Mouse (Mus musculus) telencephalon, adult 2 months (tissue): ENCODE measurements around the gene Neb.
A peak's percentile ranks its signal among the peaks of the same experiment; 100 is the strongest.

Experiments used
- DNase-seq: peaks from one replicate; pipeline ENCODE4 v3.0.0-alpha.2; 2011; ENCODE audit warnings: low read depth, low spot score

Gene Neb

DNA sequence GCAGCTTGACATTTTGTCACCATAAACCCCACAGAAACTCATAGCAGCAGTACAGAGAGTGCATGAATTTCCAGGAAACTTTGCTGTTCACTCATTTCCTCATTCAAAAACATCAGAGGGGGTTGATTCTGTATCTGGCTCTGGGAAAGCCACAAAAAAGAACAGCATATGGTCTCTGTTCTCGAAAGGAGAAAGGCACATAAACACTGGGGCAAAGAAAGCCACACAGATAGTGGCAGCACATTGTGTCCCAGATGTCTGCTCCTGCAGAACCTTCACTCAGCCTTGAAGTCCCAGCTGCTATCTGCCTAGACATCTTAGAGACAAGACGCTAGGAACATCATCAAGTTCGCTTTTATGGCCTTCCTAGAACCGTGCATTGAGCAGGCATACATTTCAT, 67.5 kb downstream of the Neb start:
- DNase-seq, result peak; percentile 38

DNA sequence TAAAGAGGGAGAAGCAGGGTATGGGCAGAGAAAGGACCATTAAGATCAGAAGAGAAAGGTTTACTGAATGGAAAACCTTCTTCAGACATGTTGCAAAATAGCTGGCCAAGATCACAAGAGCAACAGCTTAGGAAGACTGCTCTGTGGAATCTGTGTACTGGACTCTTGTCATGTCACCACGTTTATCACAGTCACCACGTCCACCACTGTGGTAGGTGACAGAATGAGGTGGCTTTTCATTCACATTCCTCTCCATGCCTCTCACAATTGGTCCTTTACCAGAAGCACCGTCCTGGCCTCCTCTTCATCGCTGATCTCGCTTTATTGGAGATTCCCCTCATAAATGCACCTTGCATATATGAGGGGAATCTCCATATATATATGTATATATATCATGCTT, 71.6 kb downstream of the Neb start:
- no peak for DNase-seq

DNA sequence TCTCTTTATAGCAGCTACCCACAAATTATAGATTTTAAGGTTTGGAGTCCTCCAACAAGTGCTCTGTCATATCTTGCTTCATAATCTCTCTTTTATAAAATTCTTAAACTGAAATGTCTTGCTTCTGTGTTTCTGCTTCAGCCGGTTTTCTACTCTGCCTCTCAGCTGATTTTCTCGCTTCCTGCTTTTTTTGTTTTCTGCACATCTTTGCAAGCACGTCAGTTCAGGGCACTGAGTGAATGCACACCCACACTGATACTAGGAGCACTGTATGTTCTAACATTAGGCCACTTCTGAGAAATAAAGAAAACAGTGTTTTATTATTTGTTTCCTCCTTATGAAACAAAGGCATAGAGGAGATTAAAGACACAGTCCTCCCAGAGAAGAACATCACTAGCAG, 73.7 kb downstream of the Neb start:
- no peak for DNase-seq

DNA sequence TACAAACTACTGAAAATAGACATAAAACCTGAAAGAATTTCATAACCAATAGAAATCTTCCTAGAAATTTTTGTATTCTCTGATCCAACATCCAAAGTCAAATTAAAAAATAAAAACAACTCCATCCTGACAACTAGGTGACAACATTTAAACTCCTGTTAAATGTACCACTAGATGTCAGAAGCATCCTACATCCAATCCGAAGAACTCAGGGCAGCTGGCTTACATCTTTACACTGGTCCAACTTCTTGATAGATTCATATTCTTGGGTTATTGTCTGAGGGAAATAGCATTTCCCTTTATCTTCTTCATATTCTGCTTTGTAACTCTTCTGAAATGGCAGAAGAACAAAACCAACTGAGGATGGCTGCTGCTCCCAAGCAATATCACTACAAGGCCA, 74.9 kb downstream of the Neb start:
- DNase-seq, result peak; percentile 22

DNA sequence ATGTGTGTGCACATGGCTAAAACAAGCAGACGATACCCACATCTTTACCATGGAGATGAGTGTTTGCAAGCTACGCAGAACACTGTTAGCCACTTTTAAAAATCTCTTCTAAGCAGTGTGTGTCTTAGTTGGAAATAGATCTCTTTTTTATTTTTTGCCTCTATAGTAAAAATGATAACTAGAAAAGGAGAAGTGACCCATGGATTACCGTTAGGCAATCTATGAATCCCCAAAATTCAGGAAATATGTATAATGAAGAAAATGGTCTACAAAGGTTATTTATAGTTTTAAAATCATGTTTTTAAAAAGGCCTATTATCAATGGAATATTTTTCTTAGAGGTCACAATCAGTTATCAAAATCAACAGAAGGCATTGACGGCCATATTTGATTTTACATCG, 80.3 kb downstream of the Neb start:
- DNase-seq, result no peak

DNA sequence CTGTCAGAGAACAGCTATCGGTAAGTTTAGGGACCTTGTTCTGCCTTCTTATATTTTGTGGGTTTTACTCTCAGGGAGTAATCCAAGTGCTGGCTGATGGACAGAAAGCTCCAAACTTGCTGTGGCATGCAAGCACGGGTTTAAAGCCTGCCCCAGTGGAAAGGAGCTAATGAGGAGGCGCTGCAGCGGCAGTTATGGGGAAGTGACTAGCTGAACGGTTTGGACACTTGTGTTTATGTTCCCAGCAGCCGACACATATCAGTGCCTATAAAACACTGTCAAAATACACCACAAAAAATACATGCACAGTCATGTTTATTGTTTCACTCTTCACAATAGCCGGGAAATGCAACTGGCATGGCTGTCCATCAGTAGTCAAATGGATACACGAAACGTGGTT, 81.5 kb downstream of the Neb start:
- DNase-seq, result no peak

DNA sequence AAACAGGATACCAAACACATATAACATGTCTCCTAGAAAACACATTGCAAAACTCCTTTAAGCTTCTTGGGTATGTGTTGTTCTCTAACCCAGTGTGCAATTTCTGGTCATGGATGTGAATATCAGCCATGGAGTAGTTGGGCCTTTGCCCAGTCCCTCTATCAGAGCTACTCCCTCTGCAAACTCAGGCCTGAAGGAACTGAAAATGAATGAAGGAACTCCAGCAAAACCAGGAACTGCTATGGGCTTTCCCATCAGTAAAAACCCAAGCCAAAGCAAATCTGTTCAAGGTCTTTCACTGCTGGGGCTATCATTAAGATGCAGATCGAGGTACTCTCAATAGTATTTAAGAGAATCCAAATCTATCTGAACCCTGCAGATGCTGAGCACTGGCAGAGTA, 90.8 kb downstream of the Neb start:
- no peak for DNase-seq

DNA sequence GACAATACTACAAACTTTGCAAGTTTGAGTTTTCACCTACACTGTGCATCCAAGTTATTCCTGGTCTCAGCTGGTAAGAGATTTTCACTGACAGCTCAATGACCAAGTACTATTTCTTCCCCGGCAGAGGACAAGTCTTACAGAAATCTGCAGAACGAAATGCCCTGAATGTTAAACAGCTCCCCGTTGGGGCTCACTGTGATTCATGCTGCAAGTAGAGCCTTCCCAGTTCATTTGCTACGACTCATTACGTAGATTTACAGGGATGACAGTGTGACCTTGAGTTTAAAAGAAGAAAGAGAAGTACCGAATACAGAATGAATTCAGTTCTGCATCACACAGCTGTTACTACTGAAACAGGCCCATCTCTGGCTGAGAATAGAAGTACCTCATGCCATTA, 91.9 kb downstream of the Neb start:
- DNase-seq, result no peak

DNA sequence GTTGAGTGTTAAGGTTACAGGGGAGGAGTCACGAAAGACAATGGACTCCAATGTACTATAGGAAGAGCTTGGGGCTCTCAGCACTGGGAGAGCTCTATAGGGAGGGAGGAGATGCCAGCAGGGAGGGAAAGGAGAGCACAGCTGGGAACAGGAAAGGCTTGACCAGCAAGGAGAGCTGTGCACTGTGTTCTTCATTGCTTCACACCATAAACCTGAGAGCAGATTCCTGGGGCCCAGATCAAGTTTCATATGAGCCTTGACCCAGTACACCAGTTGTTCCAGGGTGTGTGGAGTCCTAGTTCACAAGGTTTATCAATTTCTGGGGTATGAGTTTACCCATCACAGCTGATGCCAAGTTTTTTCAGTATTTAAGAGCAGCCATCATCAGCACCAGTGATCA, 106.1 kb downstream of the Neb start:
- DNase-seq, result no peak

DNA sequence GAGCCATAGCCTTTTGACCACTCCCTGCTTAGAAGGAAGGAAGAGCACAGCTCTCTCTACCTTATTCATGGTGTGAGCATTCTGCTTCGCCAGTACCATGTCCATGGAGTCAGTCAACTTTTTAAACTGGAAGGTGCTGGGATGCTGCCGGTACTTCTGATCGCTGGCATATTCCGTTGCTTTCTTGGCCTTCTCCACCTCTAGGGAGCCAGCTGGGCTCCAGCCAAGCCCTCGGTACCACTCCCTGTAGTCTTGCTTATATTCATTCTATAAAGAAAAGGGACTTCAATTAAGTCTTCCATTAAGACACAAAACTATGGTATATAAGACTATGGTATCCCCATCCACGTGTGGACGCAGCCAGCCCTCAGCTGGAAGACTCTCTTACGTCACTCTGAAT, 107.4 kb downstream of the Neb start:
- DNase-seq, result no peak

DNA sequence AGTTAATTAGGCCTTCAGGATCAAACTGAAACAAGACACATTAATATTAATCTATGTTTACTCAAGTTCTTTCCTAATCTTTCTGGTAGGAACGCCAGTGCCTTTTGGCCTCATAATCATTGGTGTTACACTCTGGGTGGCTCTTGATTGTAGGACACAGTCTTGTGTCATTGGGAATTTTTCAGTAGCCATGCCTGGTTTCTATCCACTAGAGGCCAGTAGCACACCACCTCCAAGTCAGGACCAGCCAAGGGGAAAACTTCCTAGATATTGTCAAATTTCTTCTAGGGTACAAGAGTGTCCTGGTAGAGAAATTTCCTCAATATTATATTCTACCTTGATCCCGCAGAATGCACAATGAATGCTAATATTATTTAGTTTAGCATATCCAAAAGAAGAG, 116.1 kb downstream of the Neb start:
- peak; percentile 19 for DNase-seq

DNA sequence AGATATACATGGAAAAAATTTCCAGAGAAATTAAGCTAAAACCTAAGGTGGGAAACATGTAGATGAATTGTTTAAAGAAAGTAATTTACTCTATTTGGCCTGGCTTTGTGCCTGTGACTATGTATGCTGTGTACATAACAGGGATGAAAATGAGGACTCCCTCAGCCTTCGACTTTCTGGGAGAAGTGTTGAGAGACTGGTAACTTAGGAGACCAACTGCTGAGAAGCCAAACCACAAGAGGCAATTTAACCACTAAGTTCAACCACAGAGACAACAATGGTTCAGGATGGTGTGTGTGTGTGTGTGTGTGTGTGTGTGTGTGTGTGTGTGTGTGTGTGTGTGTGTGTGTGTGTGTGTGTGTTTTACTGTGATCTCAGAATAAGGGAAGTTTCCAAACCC, 126.2 kb downstream of the Neb start:
- DNase-seq, result no peak

DNA sequence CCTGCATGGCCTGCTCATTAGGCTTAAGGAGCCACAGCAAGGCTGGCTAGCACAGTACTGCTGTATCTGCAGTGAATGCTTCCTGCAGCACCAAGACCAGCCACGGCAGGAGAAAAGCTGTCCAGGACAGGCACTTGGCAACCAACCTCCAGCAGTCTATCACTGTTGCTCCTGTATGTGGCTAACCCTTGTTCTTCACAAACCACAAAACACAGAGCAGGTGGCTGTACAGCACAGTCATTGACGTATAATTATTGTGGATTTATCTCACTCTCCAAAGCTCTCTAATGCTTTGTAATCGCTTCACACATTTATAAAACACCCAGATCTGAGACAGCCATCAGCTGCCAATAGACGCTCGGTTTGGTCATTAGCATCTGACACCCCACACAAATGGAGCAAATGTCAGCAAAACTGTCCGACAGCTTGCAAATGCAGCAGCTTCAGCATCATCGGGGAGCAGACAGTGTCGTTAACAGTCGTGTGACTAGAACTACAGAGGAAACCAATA, 129.9 kb downstream of the Neb start:
- DNase-seq, result no peak

DNA sequence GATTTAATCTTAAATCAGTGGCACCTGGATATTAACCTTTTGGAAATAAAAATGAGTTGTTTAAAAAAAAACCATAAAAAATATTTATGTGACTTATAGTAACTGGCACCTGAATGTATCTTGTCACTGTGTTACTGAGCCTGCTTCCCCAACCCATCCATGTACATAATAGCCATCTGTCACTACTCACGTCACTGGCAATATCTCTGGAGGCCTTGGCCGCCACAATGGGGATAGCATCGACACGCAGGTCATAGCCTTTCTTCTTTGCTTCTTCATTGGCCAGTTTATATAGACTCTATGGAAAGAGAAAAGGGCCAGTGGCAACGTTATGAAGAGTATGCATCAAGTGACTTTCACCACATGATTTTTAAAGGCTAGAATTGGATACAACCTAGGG, 133.2 kb downstream of the Neb start:
- DNase-seq, result no peak

DNA sequence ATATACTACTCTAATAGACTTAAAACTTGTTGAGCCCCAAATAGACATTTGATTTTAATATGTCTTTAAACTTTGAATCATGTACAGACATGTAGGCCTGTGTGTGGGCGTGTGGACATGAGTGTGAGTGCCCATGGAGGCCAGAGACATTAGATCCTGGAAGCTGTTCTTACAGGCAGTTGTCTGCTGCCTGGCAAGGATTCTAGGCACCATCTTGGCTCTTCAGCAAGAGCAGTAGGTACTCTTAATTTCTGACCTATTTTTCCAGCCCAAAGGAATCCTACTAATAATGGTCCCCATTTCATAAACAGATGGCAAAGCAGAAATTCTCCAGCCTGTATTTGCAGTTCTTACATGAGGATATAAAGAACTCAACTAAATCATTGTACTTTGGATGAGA, 135.6 kb downstream of the Neb start:
- DNase-seq, result no peak

DNA sequence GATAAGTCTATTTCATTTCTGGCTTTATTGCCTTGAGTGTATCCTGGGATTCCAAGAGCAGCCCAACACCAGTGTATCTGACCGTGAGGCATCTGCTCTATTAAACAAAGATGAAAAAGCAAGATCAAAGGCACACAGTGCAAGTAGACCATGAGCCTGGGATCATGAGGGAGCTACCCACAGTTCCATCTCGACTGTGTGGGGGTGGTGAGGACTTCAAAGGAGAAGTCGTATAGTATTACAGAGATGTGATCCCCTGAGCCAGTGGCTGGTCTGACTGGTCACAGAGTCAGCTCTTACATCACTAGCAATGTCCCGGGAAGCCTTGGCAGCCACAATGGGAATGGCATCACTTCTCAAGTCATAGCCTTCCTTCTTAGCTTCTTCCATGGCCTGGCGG, 140.4 kb downstream of the Neb start:
- DNase-seq, result no peak

DNA sequence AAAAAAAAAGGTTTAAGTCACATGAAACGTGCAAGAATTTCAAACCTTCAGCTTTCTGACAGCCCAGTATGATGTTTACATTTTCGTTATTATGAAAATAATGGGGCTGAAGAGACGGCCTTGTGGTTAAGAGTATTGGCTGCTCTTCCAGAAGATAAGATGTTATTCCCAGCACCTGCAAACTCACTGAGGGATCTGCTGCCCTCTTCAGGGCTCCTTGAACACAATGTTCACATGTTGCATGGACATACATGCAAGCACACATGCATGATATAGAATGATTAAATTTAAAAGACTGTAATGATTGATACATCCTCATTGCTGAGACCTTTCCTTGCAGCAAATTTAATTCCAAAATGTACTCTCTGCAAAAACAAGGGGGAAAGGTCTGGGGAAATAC, 150.7 kb downstream of the Neb start:
- DNase-seq, result no peak

DNA sequence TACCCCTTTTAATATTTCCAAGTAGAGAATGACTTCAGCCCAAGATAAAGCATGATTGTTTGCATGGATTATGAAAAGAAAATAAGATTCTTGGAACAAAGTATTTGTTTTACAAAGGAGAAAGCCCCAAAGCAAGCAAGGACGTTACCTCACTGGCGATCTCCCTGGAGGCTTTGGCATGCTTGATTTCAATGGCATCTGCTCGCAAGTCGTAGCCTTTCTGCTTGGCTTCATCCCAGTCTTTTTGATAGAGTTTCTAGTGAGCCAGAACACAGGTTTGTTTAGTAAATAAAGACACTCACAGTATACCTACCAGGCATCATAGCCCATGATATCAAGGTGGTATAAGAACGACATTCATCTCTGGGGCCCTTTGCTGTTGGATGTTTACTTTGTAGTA, 153.9 kb downstream of the Neb start:
- no peak for DNase-seq

DNA sequence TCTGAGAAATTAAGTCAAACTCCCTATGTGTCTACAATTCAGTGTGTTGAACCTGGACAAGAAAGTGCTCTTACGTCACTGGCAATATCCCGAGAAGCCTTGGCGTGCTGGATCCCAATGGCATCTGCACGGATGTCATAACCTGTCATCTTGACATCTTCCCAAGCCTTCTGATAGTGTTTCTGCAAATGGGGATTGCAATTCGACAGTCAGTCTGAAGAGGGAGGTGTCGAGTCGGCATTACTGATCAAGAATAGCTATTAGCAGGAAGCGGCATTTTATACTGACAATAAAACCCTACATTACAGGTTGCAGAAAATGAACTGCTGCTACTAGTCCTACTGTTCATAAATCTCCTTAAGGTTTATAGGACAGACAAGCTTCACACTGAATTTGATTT, 158.2 kb downstream of the Neb start:
- DNase-seq, result no peak

DNA sequence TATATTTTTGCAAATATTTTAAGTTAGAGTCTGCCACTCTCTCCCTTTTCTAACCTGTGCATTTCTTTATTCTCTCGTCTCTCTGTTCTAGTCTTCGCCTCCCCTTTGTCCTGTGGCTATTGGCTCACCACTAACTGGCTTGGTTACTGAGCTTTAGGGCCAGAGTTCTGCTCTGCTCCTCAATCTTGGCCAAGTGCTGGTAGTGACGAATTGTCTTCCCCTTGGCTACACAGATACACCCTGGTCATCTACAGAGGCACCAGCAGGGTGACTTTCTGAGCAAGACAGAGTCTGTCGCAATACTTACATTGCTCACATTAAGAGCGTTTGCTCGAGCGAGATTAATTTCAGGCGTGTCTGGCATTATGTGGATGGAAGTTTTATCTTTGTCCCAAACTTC, 162.3 kb downstream of the Neb start:
- no peak for DNase-seq

DNA sequence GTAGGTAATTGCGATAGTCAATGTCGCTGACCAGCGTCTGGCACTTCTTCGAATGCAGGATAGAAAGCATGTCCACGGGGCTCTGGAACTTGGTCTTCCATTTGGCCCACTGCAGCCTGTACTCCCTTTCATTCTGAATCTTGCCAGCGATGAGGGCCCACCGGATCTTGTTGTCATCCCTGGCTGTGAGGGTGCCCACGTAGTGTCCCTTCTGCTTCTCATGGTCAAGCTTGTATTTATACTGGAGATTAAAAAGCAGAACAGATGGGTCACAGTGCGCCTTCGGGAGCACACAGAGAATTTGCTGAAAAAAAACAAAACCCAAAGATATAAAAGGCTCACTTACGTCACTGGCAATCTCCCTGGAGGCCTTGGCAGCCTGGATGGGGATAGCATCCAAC, 165.7 kb downstream of the Neb start:
- DNase-seq, result no peak

DNA sequence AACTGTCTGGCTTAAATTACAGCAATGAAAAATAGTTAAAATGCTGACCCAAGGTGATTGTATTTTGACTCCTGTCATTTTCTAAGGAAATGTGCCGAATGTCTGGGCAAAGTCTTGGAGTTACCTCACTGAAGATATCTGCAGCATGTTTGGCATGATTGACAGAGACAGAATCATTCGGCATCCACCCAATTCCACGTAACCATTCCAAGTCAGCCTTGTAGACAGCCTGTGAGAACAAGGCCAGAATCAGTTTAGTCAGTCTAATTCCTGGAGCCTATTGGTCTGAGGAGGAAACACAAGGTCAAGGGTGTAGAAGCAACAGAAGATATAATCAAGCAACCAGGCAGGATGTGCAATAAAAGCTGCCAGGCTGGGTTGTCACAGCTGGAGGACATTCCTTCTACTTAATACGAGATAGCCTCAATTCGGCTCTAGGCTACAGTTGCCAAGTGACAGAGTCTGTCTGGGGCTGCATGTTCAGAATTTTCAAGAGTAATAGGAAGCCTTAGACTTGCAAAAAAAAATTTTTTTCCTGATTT, 166.8 kb downstream of the Neb start:
- DNase-seq, result no peak

DNA sequence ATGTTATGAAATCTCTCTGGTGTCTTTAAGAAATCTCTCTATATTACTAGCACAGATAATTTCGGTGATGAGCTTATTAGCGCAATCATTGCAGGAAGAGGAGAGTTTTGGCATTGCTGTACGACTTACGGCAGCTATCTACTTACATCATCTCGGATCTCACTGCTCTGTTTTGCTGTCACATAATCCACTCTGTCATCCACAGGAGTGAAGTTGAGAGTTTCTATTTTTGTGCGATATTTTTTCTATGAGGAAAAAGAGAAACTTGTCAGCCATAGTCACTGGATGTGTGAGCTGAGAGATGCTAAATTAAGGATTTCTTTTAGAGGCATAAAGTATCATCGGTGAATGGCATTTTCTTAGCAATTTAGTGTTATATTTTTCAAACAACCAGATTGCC, 167.6 kb downstream of the Neb start:
- DNase-seq, result peak; percentile 51

DNA sequence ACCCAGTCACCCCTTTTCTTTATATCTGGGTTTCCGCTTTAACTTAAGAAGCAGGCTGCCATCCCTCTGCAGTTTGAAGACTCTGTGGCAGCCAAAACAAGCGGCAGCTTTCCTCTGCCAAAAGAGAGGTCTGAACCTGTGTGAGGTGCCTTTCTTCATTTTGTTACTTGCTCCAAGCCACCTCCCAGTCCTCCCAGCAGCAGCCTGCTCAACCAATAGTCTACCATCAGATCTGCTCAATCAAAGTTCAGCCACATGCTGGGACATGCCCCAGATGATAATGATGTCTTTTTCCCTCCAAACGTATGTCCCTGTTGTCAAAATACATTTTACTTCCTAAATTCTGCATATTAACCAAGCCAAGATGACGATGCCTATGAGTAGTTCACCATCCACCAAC, 173.3 kb downstream of the Neb start:
- no peak for DNase-seq

DNA sequence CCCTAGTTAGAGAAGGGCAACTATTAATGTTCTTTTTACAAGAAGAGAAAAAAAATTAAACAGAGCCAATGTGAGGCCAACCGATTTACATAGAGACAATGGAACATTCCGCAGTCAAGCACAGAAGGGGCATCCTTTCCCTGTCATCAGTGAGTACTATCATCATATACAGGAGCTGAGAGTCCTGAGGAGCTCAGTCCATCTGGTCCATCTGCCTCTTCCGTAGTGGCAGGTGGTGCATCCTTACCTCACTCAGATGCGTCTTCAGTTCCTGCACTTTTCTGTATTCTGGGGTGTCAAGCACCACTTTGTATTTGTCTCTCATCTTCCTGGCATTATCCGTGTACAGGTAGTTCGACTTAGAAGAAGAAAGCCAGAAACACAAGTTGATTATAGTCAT, 184.6 kb downstream of the Neb start:
- DNase-seq, result no peak
